28 mouse cellular contexts compared by ENCODE assay signal in the genomic region with DNA sequence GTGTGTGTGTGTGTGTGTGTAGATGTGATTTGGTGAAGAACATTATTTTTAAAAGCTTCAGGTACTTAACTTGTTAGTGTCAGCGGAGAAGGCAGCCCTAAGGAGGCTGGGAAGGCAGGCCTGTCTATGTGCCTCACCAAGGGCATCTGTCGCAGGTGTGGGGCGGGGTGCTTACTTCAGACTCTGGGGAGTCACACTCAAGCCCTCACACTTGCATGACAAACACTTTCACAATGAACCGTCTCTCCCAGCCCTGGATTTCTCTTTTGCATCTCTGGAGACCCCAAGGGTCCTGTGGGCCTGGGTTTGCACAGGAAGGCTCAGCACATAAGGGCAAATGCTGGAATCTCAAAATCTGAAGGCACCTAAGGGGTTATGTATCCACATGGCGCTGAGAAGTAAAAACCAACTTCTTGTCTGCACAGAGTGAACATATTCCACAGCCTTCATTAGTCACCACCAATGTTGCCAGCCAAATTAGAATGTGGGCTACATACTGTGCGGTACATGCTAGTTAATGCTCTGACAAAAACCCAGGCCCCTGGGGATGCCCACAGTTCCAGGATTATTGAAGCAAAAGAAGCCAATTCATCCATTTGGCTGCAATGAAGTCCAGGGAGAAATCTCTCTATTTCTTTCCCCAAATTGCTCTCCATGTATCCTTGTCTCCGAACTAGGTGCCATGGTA.
A peak's percentile ranks its signal among the peaks of the same experiment; 100 is the strongest.
DNase-seq lines count a peak whose midpoint lies in the region; ATAC-seq and TF ChIP-seq lines count a peak whose summit lies in the region.
"Had no signal": no experiment of that assay in that cellular context is flagged by ENCODE, and none has a peak within 500 bp of the region (broad histone marks: within the 10 kb centered on the region; RNA-seq: fewer than 3 reads in every experiment).

No protein-coding gene starts in this region.

- no peak overlapping the region for H3K4me3 ChIP-seq in layer of hippocampus, adult 2 months
- peak overlapping the region; percentile 23; the same call in 1 of the 2 replicates for H3K4me3 ChIP-seq in E14TG2a.4 (replicated peaks; ENCODE audit: low read length)
- H3K4me3 ChIP-seq: embryonic facial prominence, embryonic 15.5 days; forebrain, embryonic 15.5 days; heart, adult 2 months; heart, embryonic 13.5 days; kidney, embryonic 15.5 days; limb, embryonic 12.5 days had no signal

- no peaks in the 10 kb centered on the region for H3K27me3 ChIP-seq in E14TG2a.4 (ENCODE audit: insufficient read depth, low read length)
- H3K27me3 ChIP-seq: embryonic facial prominence, embryonic 15.5 days; forebrain, embryonic 15.5 days; heart, embryonic 13.5 days; kidney, embryonic 15.5 days; limb, embryonic 12.5 days; Patski had no signal

- H3K27ac ChIP-seq in layer of hippocampus, adult 2 months: peak overlapping the region; percentile 60
- H3K27ac ChIP-seq: embryonic facial prominence, embryonic 15.5 days; forebrain, embryonic 15.5 days; heart, adult 2 months; heart, embryonic 13.5 days; kidney, embryonic 15.5 days; limb, embryonic 12.5 days; macrophage; stomach, postnatal 0 days had no signal

- H3K9me3 ChIP-seq in E14TG2a.4 (ENCODE audit: low read length): no peaks in the 10 kb centered on the region
- H3K9me3 ChIP-seq: embryonic facial prominence, embryonic 15.5 days; forebrain, embryonic 15.5 days; heart, embryonic 13.5 days; kidney, embryonic 15.5 days; limb, embryonic 12.5 days had no signal

- ATAC-seq in frontal cortex, adult (ENCODE audit: low TSS enrichment): peak; percentile 44; the same call in 1 of the 2 replicates
- ATAC-seq: activated CD4-positive, CD25-positive, alpha-beta regulatory T cell, adult 4 months; forebrain, embryonic 15.5 days; liver, postnatal 0 days; lung, postnatal 0 days; Patski had no signal

- no peak for DNase-seq in frontal cortex, postnatal 36 days (ENCODE audit: low spot score in 2 of 2)
- DNase-seq in layer of hippocampus, adult 2 months (ENCODE audit: low spot score in 2 of 2): peak in 1 of 2 experiments; percentile 55
- DNase-seq in layer of hippocampus, postnatal 10 days (ENCODE audit: low spot score in 2 of 2): no peak
- DNase-seq in brain, adult 2 months (ENCODE audit: low read depth, low spot score): peak; percentile 41
- no peak for DNase-seq in kidney, postnatal 10 days
- DNase-seq in c-Kit-positive CD71-positive TER-119-positive erythroid progenitor cells, embryonic 14.5 days (ENCODE audit: low spot score): no peak
- DNase-seq: adrenal gland, adult 8-10 months; cerebellum, adult 11 months; cerebellum, adult 9-11 months; gastrocnemius, postnatal 25 days; heart, adult 2 months; heart, postnatal 14 days; kidney, adult 11 months; kidney, postnatal 4 days; liver, postnatal 0 days had no signal

- TF ChIP-seq CTCF in layer of hippocampus, adult 2 months (conservative IDR thresholded peaks at IDR 0.05): no peak
- no peak for TF ChIP-seq CTCF in E14TG2a.4 (conservative IDR thresholded peaks at IDR 0.05; ENCODE audit: low read length)

- peaks cover 65% of the 10 kb centered on the region for H3K4me1 ChIP-seq in E14TG2a.4 (replicated peaks; ENCODE audit: low read depth, low read length)
- H3K4me1 ChIP-seq: embryonic facial prominence, embryonic 15.5 days; heart, embryonic 13.5 days; kidney, embryonic 15.5 days; limb, embryonic 12.5 days had no signal

- H3K36me3 ChIP-seq in E14TG2a.4 (ENCODE audit: insufficient read depth, low read length): peaks cover 73% of the 10 kb centered on the region
- H3K36me3 ChIP-seq: G1E had no signal
